Mouse (Mus musculus): ENCODE results near the gene Fosb. TPM values are rescaled to one million over a fixed set of nuclear protein-coding genes. Genes with fewer than 3 reads are reported as not detected.

Fosb gene
- total RNA-seq, 1 experiment from 2014 or later: 280 TPM

DNA sequence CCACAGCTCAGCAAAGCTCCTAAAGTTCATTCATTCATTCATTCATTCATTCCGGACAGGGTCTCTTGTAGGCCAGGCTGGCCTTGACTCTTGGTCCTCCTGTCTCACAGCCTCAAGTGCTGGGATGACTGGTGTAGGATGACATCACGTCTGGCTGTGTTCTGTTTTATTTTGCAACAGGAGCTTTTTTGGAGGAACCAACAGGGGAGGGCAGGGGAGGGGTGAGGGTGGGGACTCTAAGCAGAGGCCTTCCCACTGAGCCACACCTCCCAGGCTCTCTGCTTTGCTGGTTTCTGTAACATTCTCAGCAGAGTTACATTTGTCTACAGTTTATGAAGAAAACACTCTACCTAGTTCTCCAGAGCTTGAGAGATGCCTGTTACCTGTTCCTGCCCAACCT, 28.2 kb upstream of the Fosb start:
- peak; percentile 36 to 55; a peak in 2 of 4 replicates for ATAC-seq (replicated peaks in 1 of 2; ENCODE audit: insufficient read depth in 1 of 2, low FRiP score in 2 of 2, low TSS enrichment in 1 of 2, low read depth in 1 of 2, poor library complexity in 2 of 2, severe bottlenecking in 2 of 2)

- ATAC-seq (replicated peaks in 1 of 2; ENCODE audit: insufficient read depth in 1 of 2, low FRiP score in 2 of 2, low TSS enrichment in 1 of 2, low read depth in 1 of 2, poor library complexity in 2 of 2, severe bottlenecking in 2 of 2): peak in 1 of 2 experiments; percentile 13; a peak in 2 of 4 replicates
Measured at GRCm38 (mm10) chr7:19337122-19337521, 27.3 kb upstream of the Fosb start.

- ATAC-seq (replicated peaks in 1 of 2; ENCODE audit: insufficient read depth in 1 of 2, low FRiP score in 2 of 2, low TSS enrichment in 1 of 2, low read depth in 1 of 2, poor library complexity in 2 of 2, severe bottlenecking in 2 of 2): peak; percentile 69 to 82
Measured at GRCm38 (mm10) chr7:19335583-19335982, 25.7 kb upstream of the Fosb start.

- peak in 1 of 2 experiments; percentile 48; a peak in 2 of 4 replicates for ATAC-seq (replicated peaks in 1 of 2; ENCODE audit: insufficient read depth in 1 of 2, low FRiP score in 2 of 2, low TSS enrichment in 1 of 2, low read depth in 1 of 2, poor library complexity in 2 of 2, severe bottlenecking in 2 of 2)
Measured at GRCm38 (mm10) chr7:19332709-19333352, 23.0 kb upstream of the Fosb start.

DNA sequence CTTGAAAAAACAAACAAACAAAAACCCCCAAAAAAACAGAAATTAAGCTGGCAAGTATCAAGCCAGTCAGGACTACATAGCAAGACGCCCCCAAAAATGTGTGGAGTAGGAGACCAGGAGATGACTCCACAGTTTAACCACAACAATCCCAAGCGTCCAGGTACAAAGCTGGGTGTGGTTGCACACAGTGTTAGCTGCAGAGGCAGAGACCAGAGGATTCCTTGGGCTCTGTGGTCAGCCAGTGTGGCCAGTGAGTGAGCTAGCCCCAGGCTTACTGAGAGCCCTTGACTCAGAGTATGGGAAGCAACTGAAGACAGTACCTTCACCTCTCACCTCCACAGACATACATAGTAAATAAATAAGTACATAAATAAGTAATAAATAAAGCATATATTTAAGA, 22.1 kb upstream of the Fosb start:
- ATAC-seq (replicated peaks in 1 of 2; ENCODE audit: insufficient read depth in 1 of 2, low FRiP score in 2 of 2, low TSS enrichment in 1 of 2, low read depth in 1 of 2, poor library complexity in 2 of 2, severe bottlenecking in 2 of 2): no peak

DNA sequence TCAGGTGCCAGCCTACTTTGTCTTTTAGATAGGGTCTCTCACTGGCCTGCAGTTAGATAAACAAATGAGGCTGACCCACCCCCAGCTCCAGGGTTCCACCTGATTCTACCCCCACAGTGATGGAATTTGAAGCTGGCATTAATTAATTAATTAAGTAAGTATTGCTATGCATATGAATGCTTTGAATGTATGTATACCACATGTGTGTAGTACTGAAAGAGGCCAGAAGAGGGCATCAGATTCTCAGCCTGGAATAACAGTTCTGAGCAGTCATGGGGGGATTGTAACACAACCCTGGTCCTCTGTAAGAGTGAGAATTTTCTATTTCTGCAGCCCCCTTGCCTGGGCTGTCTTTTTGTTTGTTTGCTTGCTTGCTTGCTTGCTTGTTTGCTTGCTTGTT, 18.6 kb upstream of the Fosb start:
- no peak for ATAC-seq (replicated peaks in 1 of 2; ENCODE audit: insufficient read depth in 1 of 2, low FRiP score in 2 of 2, low TSS enrichment in 1 of 2, low read depth in 1 of 2, poor library complexity in 2 of 2, severe bottlenecking in 2 of 2)

DNA sequence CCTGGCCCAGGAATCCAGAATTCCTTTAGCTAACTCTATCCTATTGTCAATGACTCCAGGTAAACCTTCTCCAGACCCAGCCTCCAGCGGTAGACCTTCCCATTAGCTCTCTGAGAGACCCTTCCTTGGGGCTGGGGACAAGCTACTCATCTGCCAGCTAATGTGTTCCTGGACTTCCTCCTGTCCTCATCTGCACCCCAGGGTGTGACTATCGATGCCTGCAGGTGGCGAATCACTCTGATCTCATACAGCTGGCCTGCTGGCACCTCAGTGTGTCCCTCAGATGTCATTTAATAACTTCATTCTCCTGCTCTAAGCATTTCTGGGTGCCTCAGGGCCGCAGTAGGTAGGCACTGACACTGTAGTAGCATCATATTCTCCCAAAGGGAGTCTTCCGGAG, 17.9 kb upstream of the Fosb start:
- ATAC-seq (replicated peaks in 1 of 2; ENCODE audit: insufficient read depth in 1 of 2, low FRiP score in 2 of 2, low TSS enrichment in 1 of 2, low read depth in 1 of 2, poor library complexity in 2 of 2, severe bottlenecking in 2 of 2): no peak

GRCm38 (mm10) chr7:19327128-19327527, 17.3 kb upstream of the Fosb start:
- peak; percentile 20 to 60; a peak in 2 of 4 replicates for ATAC-seq (replicated peaks in 1 of 2; ENCODE audit: insufficient read depth in 1 of 2, low FRiP score in 2 of 2, low TSS enrichment in 1 of 2, low read depth in 1 of 2, poor library complexity in 2 of 2, severe bottlenecking in 2 of 2)

GRCm38 (mm10) chr7:19326359-19326758, 16.5 kb upstream of the Fosb start:
- ATAC-seq (replicated peaks in 1 of 2; ENCODE audit: insufficient read depth in 1 of 2, low FRiP score in 2 of 2, low TSS enrichment in 1 of 2, low read depth in 1 of 2, poor library complexity in 2 of 2, severe bottlenecking in 2 of 2): peak; percentile 63 to 75

GRCm38 (mm10) chr7:19325262-19326199, 15.7 kb upstream of the Fosb start:
- ATAC-seq (replicated peaks in 1 of 2; ENCODE audit: insufficient read depth in 1 of 2, low FRiP score in 2 of 2, low TSS enrichment in 1 of 2, low read depth in 1 of 2, poor library complexity in 2 of 2, severe bottlenecking in 2 of 2): peak; percentile 6 to 34; a peak in 2 of 4 replicates

GRCm38 (mm10) chr7:19324221-19324620, 14.4 kb upstream of the Fosb start:
- no peak for ATAC-seq (replicated peaks in 1 of 2; ENCODE audit: insufficient read depth in 1 of 2, low FRiP score in 2 of 2, low TSS enrichment in 1 of 2, low read depth in 1 of 2, poor library complexity in 2 of 2, severe bottlenecking in 2 of 2)

DNA sequence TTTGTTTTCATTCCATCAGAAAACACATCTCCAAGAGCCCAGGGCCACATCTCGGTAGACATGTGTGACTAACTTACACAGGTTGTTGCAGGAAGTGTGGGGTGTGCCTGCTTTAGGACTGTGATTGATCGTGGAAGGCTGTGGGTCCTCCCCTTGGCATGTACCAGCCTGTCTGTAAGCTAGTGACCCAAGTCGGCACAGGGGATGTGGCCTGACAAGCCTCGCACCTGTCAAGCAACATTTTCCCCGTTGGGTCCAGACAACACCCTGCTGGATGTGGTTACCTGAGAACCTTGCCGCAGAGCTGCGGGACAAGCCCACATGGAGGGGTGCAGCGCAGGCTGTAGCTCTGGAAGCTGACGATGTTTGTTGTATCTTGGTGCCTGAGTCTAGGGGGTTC, 12.6 kb upstream of the Fosb start:
- ATAC-seq (replicated peaks in 1 of 2; ENCODE audit: insufficient read depth in 1 of 2, low FRiP score in 2 of 2, low TSS enrichment in 1 of 2, low read depth in 1 of 2, poor library complexity in 2 of 2, severe bottlenecking in 2 of 2): no peak

- peak; percentile 7 to 23; a peak in 1 of 4 replicates for ATAC-seq (replicated peaks in 1 of 2; ENCODE audit: insufficient read depth in 1 of 2, low FRiP score in 2 of 2, low TSS enrichment in 1 of 2, low read depth in 1 of 2, poor library complexity in 2 of 2, severe bottlenecking in 2 of 2)
Measured at GRCm38 (mm10) chr7:19321464-19321863, 11.6 kb upstream of the Fosb start.

- ATAC-seq (replicated peaks in 1 of 2; ENCODE audit: insufficient read depth in 1 of 2, low FRiP score in 2 of 2, low TSS enrichment in 1 of 2, low read depth in 1 of 2, poor library complexity in 2 of 2, severe bottlenecking in 2 of 2): no peak
Measured at GRCm38 (mm10) chr7:19320637-19321036, 10.8 kb upstream of the Fosb start.

DNA sequence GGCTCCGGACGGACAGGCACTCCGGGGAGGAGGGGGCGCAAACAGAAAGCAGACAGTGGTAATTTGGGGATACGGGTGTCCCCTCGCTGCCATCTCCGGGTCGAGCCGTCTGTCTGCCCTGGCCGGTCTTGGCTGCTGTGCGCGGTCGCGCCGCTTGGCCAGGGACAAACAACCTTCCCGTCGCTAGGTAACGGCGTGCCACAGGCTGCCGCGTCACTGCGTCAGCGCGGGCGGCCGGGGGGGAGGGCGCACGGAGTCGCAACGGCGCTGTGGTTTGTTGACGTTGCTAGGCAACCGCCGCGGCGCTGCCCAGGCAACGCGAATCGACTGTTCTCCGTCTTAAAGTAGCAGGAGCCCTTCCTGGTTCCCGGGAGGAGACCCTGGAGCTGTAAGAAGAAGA, 10.1 kb upstream of the Fosb start:
- ATAC-seq (replicated peaks in 1 of 2; ENCODE audit: insufficient read depth in 1 of 2, low FRiP score in 2 of 2, low TSS enrichment in 1 of 2, low read depth in 1 of 2, poor library complexity in 2 of 2, severe bottlenecking in 2 of 2): peak; percentile 57 to 70

- peak in 1 of 2 experiments; percentile 30; a peak in 2 of 4 replicates for ATAC-seq (replicated peaks in 1 of 2; ENCODE audit: insufficient read depth in 1 of 2, low FRiP score in 2 of 2, low TSS enrichment in 1 of 2, low read depth in 1 of 2, poor library complexity in 2 of 2, severe bottlenecking in 2 of 2)
Measured at GRCm38 (mm10) chr7:19319458-19319857, 9.6 kb upstream of the Fosb start.

- no peak for ATAC-seq (replicated peaks in 1 of 2; ENCODE audit: insufficient read depth in 1 of 2, low FRiP score in 2 of 2, low TSS enrichment in 1 of 2, low read depth in 1 of 2, poor library complexity in 2 of 2, severe bottlenecking in 2 of 2)
Measured at GRCm38 (mm10) chr7:19318676-19319075, 8.8 kb upstream of the Fosb start.

- ATAC-seq (replicated peaks in 1 of 2; ENCODE audit: insufficient read depth in 1 of 2, low FRiP score in 2 of 2, low TSS enrichment in 1 of 2, low read depth in 1 of 2, poor library complexity in 2 of 2, severe bottlenecking in 2 of 2): no peak
Measured at GRCm38 (mm10) chr7:19318201-19318600, 8.3 kb upstream of the Fosb start.
